8 mouse cellular contexts compared by ENCODE assay signal in the genomic region with DNA sequence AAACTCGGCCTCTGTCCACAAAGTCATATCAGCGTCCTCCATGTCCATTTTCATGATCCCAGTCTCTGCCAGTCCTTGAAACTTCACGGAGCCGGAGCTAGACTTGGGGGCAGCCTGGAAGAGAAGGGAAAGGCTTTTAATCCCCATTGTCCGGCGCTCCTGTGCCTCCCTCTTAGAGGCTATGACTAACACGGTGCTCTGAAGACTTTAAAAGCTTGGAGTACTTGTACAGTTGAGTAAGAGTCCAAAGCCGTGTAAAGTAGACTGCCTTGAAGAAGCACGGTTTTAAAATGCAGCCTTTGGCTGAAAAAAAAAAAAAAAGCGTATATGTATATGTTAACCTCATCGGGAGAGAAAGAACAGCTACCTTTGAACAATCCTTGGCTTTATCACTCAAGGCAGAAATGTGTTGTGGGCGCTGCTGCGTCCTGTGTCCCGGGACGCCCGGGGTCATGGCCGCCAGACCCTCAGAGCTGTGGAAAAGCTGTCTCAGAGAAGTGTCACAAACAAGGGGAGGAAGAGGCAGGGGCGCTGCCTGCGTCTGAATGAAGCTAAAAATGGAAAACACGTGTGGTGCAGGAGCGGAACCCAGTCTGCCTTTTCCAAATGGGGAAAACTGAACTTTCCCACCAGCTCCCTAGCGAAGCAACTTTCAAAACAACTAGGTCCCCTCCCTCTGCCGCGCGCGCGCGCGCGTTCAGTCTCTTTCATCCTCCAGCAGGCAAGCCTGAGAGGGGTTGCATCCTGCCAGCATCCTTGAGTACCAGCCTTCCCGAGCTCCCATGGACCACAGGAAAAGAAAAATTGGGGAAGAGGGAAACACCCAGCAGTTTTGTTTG.
DNase-seq lines count a peak whose midpoint lies in the region; ATAC-seq and TF ChIP-seq lines count a peak whose summit lies in the region.

No protein-coding gene starts in this region.

- no peak for TF ChIP-seq POLR2A in bone marrow macrophage, adult 2 months (IDR thresholded peaks at IDR 0.05; ENCODE audit: borderline replicate concordance, low read depth, low read length)

- no peaks in the 10 kb centered on the region for H3K36me3 ChIP-seq in heart, embryonic 10.5 days
- no peaks in the 10 kb centered on the region for H3K36me3 ChIP-seq in kidney, embryonic 14.5 days (ENCODE audit: control insufficient read depth, insufficient read depth, low read length)

- peak overlapping the region; percentile 93 for H3K4me2 ChIP-seq in kidney, embryonic 14.5 days (replicated peaks; ENCODE audit: low read depth, low read length)

- WGBS in heart, embryonic 10.5 days = 2% methylated on average over 31 of the region's 31 CpGs
- 2% methylated on average over 31 of the region's 31 CpGs for WGBS in kidney, embryonic 14.5 days

- no peaks in the 10 kb centered on the region for H3K9me3 ChIP-seq in heart, embryonic 10.5 days
- no peaks in the 10 kb centered on the region for H3K9me3 ChIP-seq in kidney, embryonic 14.5 days (ENCODE audit: control insufficient read depth, low read length)

- ATAC-seq in kidney, embryonic 14.5 days (ENCODE audit: low FRiP score, low TSS enrichment) = no peak
- ATAC-seq in frontal cortex, adult (ENCODE audit: low TSS enrichment) = no peak

- no peak overlapping the region for H3K27ac ChIP-seq in bone marrow macrophage, adult 2 months (ENCODE audit: insufficient read depth, low read depth, low read length)
- H3K27ac ChIP-seq in heart, embryonic 10.5 days = 0 out of 2 replicates have a peak overlapping the region, but pooled peaks have one; percentile 1
- no peak overlapping the region for H3K27ac ChIP-seq in kidney, embryonic 14.5 days (ENCODE audit: low read depth, low read length)

- peaks cover 16% of the 10 kb centered on the region for H3K4me1 ChIP-seq in bone marrow macrophage, adult 2 months (ENCODE audit: control insufficient read depth, insufficient read depth, low read length)
- peaks cover 21% of the 10 kb centered on the region for H3K4me1 ChIP-seq in heart, embryonic 10.5 days
- H3K4me1 ChIP-seq in kidney, embryonic 14.5 days (ENCODE audit: control insufficient read depth, insufficient read depth, low read length) = peaks cover 8% of the 10 kb centered on the region; the same call in 1 of the 2 replicates

- DNase-seq in adrenal gland, adult (ENCODE audit: inconsistent age in 2 of 2, low spot score in 1 of 2) = peak; percentile 51 to 76
- DNase-seq in adrenal gland, postnatal 4 days (ENCODE audit: low spot score in 2 of 2) = no peak
- DNase-seq in heart, embryonic 10.5 days (ENCODE audit: low spot score) = no peak
- peak; percentile 46 to 54 for DNase-seq in lung, postnatal 4 days
- DNase-seq in thymus, postnatal 36 days = peak; percentile 39 to 45

- H3K27me3 ChIP-seq in heart, embryonic 10.5 days (ENCODE audit: insufficient read depth, poor library complexity, severe bottlenecking) = peaks cover 20% of the 10 kb centered on the region
- H3K27me3 ChIP-seq in kidney, embryonic 14.5 days (ENCODE audit: control insufficient read depth, insufficient read depth, low read length) = peaks cover 45% of the 10 kb centered on the region

- H3K9ac ChIP-seq in kidney, embryonic 14.5 days (ENCODE audit: low read depth, low read length) = no peak overlapping the region; the same call in 1 of the 2 replicates

- TF ChIP-seq CTCF in bone marrow macrophage, adult 2 months (IDR thresholded peaks at IDR 0.05; ENCODE audit: low read depth, low read length) = no peak

- H3K4me3 ChIP-seq in bone marrow macrophage, adult 2 months (ENCODE audit: insufficient read depth, low read length) = peak overlapping the region; percentile 78
- peak overlapping the region; percentile 72 for H3K4me3 ChIP-seq in heart, embryonic 10.5 days
- H3K4me3 ChIP-seq in kidney, embryonic 14.5 days (ENCODE audit: low read length) = peak overlapping the region; percentile 56

Comparison
In these comparisons a context has a peak if more than half of its experiments do, and no peak if none do; other contexts are left out.
1. DNase-seq: peak in adrenal gland, adult (2 of 2), lung, postnatal 4 days (2 of 2) and thymus, postnatal 36 days (2 of 2); none in adrenal gland, postnatal 4 days (0 of 2) and heart, embryonic 10.5 days (single experiment).
2. Peak in every context shown above with its lines, with median percentiles within 50 percentile points of each other: H3K4me3 ChIP-seq.